Mouse (Mus musculus): ENCODE data around the gene Cenpe.
"Not testable (repeated sequence)": the region's sequence is repeated elsewhere in the genome, so short reads cannot be mapped to it uniquely, and the experiment has no call there.

Gene Cenpe

DNA sequence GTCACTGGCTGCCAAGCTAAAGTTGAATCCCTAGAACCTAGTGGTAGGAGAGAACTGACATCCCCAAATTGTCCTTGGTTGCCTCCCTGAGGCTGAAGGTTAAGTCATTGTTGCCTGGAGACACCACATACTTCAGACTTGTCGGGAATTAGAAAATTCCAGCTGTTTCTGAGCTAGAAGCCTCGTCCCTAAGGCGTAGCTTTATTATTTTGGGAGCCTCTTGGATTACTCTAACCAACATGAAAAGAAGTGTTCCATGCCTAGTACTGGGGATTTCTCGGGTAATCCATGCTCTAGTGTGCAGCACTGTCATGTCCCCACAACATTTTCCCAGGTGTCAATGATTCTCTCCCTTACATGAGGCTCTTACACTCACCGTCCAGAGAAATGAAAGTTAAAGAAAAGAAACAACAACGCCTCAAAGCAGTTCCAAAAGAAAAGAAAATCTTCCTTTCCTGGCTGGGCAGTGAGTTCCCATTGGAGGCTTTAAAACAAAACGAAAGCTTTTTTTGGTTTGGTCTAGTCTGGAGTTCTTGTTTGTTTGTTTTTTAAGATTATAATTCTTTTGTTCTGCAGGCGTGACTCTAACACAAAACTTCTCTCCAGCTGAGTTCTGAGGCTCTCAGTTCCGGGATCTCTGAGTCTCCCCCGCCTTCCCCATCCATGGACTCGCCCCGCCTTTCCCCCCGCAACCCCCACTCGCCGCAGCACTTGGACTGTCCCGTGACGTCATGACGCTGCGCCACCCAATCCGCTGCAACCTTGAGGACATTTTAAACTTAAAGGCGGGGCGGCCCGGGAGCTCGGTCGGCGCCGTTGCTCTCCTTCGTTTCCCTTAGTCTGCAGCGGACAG is at the start of gene Cenpe:
Gene Cenpe, plus strand, starts transcription at position 733 of the 853 bp plus-strand sequence.
- DNase-seq (ENCODE audit: low read depth, low spot score), result peak; percentile 95

GRCm38 (mm10) chr3:135171898-135172446 is 40.4 kb upstream of the Cenpe start:
- DNase-seq (ENCODE audit: low read depth, low spot score), result no peak

GRCm38 (mm10) chr3:135191861-135192260 is 20.5 kb upstream of the Cenpe start:
- no peak for DNase-seq (ENCODE audit: low read depth, low spot score)

GRCm38 (mm10) chr3:135198051-135198450 is 14.3 kb upstream of the Cenpe start:
- not testable (repeated sequence) for DNase-seq (ENCODE audit: low read depth, low spot score)

GRCm38 (mm10) chr3:135200409-135201303 is 11.7 kb upstream of the Cenpe start:
- DNase-seq (ENCODE audit: low read depth, low spot score), result no peak

DNA sequence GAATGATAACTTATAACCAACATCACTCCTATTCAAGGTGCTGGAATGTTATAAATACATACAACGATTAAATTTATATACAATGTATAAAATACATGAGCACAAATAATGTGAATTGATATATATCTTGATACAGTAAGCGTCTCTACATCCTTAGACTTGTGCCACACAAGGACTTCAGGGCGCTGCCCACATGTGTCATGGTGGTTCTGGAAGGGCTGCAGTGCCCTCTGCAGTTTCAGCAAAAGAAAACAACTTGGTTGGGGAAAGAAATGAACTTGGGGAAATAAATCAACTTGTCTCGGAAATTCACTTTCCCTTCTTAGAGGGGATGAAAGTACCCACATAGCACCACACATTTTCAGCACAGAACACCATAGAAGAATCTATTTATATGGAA is 5.7 kb upstream of the Cenpe start:
- DNase-seq (ENCODE audit: low read depth, low spot score), result peak; percentile 47

- DNase-seq (ENCODE audit: low read depth, low spot score), result no peak
Observed at GRCm38 (mm10) chr3:135212658-135213350, 467 bp downstream of the Cenpe start.

- DNase-seq (ENCODE audit: low read depth, low spot score), result no peak
Observed at GRCm38 (mm10) chr3:135232058-135232457, 19.7 kb downstream of the Cenpe start.

- DNase-seq (ENCODE audit: low read depth, low spot score), result no peak
Observed at GRCm38 (mm10) chr3:135232462-135232861, 20.1 kb downstream of the Cenpe start.

- DNase-seq (ENCODE audit: low read depth, low spot score), result peak; percentile 25
Observed at GRCm38 (mm10) chr3:135245733-135246132, 33.4 kb downstream of the Cenpe start.

DNA sequence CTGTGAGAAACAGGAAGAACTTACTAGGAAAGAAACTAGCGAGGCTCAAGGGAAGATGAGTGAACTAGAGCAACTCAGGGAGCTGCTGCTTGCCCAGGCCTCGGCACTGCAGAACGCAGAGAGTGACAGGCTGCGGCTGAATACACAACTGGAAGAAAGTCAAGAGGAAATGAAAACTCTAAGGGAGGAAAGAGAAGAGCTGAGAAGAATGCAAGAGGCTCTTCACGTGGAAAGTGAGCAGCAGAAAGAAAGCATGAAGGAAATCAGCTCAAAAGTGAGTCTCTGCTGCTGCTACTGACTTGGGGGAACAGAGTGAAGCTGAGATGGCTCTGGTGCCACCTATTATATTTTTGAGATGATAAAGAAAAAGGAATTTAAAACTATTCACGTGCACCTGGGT is 34.5 kb downstream of the Cenpe start:
- DNase-seq (ENCODE audit: low read depth, low spot score), result no peak

DNA sequence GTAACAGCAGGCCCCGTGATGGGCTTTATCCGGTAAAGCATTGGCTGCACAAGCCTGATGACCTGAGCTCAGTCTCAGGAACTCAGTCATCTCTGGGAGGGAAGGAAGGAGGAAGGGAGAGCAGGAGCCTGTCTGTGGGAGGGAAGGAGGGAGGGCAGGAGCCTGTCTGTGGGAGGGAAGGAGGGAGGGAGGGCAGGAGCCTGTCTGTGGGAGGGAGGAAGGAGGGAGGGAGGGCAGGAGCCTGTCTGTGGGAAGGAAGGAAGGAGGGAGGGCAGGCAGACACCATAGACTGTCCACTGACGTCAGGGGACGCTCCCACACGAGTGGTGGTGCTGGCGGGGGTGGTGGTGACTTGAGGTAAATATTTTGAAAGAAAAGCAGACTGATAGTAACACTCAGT is 36.8 kb downstream of the Cenpe start:
- peak; percentile 13 for DNase-seq (ENCODE audit: low read depth, low spot score)

DNA sequence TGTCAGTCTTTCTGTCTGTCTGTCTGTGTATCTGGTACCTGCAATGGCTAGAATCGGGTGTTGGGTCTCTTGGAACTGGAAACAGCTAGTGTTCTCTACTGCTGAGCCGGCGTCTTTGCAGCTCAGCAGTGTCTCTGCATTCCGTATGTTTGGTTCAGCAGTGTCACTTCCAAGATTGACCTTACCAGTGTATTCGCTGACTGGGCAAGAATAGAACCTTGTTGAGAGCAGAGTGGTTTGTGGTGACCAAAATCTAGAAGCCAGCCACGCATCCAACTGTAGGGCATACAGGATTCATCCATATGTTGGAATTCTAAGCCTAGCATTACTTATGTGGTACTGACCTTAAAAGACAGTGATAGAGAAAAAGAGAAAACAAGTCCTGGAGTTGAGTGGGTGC is 39.5 kb downstream of the Cenpe start:
- DNase-seq (ENCODE audit: low read depth, low spot score), result no peak

GRCm38 (mm10) chr3:135254784-135255183 is 42.4 kb downstream of the Cenpe start:
- no peak for DNase-seq (ENCODE audit: low read depth, low spot score)

DNA sequence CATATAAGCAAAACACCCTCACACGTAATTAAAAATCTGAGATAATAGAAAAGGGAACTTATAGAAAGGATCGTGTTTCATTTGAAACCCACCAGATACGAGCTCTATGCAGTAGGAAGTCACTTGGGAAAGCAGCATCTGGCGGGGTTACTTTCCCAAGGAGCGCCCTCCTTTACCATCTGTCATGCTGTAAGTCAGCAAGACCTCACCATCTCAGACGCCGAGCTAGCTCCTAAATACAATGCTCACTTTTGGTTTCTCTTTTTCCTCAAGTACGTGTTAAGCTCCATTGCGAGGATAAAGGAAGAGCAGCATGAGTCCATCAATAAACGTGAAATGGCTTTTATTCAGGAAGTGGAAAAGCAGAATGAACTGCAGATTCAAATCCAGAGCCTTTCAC is 46.6 kb downstream of the Cenpe start:
- DNase-seq (ENCODE audit: low read depth, low spot score), result no peak

DNA sequence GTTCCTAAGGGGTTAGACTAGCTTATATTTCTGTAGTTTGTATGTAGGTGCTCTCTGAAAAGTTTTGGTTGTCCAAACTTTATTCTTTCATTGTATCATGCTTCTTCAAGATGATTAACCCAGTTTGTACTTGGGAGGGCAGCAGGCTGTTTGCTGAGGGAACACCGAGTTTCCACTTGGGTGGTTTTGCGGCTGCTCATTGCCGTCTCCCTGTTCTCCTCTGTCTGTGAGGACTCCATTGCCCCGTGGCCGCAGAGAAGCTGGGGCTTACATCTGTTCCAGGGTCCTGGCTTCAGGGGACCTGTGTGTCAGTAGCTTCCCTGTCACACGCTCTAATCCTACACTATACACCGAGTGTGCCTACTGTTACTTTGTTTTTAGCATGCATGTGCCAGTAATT is 47.9 kb downstream of the Cenpe start:
- no peak for DNase-seq (ENCODE audit: low read depth, low spot score)

- DNase-seq (ENCODE audit: low read depth, low spot score), result no peak
Observed at GRCm38 (mm10) chr3:135268616-135269015, 56.3 kb downstream of the Cenpe start.

- no peak for DNase-seq (ENCODE audit: low read depth, low spot score)
Observed at GRCm38 (mm10) chr3:135269391-135269990, 57.2 kb downstream of the Cenpe start.

DNA sequence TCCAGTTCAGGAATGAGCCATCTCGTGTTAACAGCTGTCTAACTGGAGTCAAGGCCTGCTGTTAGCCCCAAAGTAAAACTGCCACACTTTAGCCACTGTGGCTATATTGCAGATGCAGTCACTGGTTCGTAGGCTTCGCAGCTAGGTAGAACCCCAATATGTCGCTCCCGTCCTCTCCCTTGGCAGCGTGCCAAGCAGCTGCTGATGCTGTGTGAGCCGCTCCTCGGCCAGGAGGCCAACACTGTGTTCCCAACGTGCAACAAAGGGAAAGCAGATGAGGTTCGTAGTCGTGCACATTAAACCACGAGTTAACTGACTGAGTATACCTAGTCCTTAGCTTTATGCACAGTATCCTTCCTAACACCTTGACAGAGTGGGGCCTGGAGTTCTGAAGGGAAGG is 60.3 kb downstream of the Cenpe start:
- DNase-seq (ENCODE audit: low read depth, low spot score), result no peak

- no peak for DNase-seq (ENCODE audit: low read depth, low spot score)
Observed at GRCm38 (mm10) chr3:135273047-135273446, 60.7 kb downstream of the Cenpe start.

GRCm38 (mm10) chr3:135280160-135280559 is 67.8 kb downstream of the Cenpe start:
- DNase-seq (ENCODE audit: low read depth, low spot score), result no peak

Measured in ES-CJ7 (cell line).